Mouse (Mus musculus) heart, postnatal 14 days (tissue): ENCODE measurements around the gene Med1. TPM values are rescaled to one million over a fixed set of nuclear protein-coding genes. Genes with fewer than 3 reads are reported as not detected.
"Not testable (repeated sequence)": the region's sequence is repeated elsewhere in the genome, so short reads cannot be mapped to it uniquely, and the experiment has no call there.

Experiments used
- DNase-seq, 2 experiments: peaks; one replicate each; pipeline ENCODE4 v3.0.0; 2021 to 2022
- intact Hi-C: fragments of 180-260 bp; cut with DNase I; formaldehyde crosslinking; loops from one replicate; pipeline ENCODE4 v1.15.1; 2025
- long read RNA-seq, 2 experiments: library from polyadenylated mRNA; stranded (forward); transcript quantifications; one replicate each; pipeline ENCODE4 v2.0.0; 2021
- total RNA-seq, 2 experiments: library from RNA; stranded (reverse); gene quantifications; 2 replicates each; pipeline ENCODE4 v1.2.3; 2021

The Med1 gene
- total RNA-seq = 10 to 100 TPM; 38.0 to 42.9 TPM
- long read RNA-seq, experiment 1, partial matches to known transcripts = 1 of 14 reads
- long read RNA-seq, experiment 1, other reads (novel, unspliced or antisense) = 8 of 14 reads
- long read RNA-seq, experiment 2, full-length matches to known transcripts = 4 of 6 reads
- long read RNA-seq, experiment 2, partial matches to known transcripts = 0 of 6 reads
- long read RNA-seq, experiment 2, other reads (novel, unspliced or antisense) = 2 of 6 reads

GRCm38 (mm10) chr11:98192901-98193805 is at the start of gene Med1:
Med1 (minus strand) TSS chr11:98193293.
- DNase-seq = peak; percentile 87 to 93
- intact Hi-C loops = no loop called here

DNA sequence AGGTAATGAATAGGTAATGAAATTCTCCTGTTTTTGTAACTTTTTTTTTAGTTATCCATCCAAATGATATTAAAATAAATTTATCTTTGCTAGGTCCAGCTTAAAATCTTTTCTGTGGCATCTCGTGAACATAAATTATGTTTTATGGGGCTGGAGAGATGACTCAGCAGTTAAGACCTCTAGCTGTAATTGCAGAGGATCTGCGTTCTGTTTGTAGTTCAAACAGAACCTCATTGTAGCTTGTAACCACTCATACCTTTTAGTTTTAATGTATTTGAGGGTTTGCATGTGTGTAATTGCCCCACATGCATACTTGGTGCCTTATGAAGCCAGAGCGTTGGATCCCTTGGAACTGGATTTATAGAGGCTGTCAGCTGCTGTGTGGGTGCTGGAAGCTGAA is 45.9 kb upstream of the Med1 start:
- intact Hi-C loops = no loop called here
- DNase-seq = no peak

GRCm38 (mm10) chr11:98238416-98238815 is 45.3 kb upstream of the Med1 start:
- no peak for DNase-seq
- intact Hi-C loops = no loop called here

- no peak for DNase-seq
Measured at GRCm38 (mm10) chr11:98226349-98226748, 33.3 kb upstream of the Med1 start.

GRCm38 (mm10) chr11:98213311-98213710 is 20.2 kb upstream of the Med1 start:
- no peak for DNase-seq
- intact Hi-C loops = no loop called here

More at GRCm38 (mm10) chr11:98226349-98226748, 33.3 kb upstream of the Med1 start:
- intact Hi-C loops = loop anchor here (5.0 kb wide), 1 partner anchor 49 kb away; no protein-coding TSS in a partner anchor

DNA sequence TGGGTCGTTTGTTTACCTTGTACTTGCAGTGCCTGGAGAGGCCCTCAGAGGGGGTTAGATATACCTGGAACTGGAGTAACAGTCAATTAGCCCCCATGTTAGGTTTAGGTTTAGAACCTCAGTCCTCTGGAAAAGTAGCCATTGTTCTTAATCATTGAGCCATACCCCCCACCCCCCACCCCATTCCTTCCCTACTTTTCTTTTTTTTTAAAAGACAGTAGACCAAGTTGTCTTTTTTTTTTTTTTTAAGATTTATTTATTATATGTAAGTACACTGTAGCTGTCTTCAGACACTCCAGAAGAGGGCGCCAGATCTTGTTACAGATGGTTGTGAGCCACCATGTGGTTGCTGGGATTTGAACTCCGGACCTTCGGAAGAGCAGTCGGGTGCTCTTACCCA is 16.6 kb upstream of the Med1 start:
- intact Hi-C loops = not testable (repeated sequence)

GRCm38 (mm10) chr11:98206281-98206680 is 13.2 kb upstream of the Med1 start:
- DNase-seq, intact Hi-C loops: not testable (repeated sequence)

More for the DNA sequence above, 16.6 kb upstream of the Med1 start:
- not testable (repeated sequence) for DNase-seq

DNA sequence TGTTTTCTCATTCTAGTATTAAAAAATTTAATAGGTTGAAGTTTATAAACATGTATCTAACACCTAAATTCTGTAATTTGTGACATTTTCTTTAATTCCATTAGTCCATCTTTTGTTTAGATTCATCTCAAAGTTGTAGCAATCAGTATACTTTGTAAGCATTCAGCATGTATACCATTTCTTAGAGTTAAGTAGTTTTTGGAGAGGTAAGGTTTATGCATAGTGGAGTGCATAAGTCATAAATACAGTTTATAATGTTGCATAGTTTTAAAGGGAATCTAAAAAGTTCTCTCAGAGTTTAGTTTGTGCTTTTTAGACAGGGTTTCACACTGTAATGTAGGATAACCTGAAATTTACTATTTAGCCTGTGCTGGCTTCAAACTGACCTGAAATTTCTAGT is 12.4 kb upstream of the Med1 start:
- intact Hi-C loops = no loop called here

DNA sequence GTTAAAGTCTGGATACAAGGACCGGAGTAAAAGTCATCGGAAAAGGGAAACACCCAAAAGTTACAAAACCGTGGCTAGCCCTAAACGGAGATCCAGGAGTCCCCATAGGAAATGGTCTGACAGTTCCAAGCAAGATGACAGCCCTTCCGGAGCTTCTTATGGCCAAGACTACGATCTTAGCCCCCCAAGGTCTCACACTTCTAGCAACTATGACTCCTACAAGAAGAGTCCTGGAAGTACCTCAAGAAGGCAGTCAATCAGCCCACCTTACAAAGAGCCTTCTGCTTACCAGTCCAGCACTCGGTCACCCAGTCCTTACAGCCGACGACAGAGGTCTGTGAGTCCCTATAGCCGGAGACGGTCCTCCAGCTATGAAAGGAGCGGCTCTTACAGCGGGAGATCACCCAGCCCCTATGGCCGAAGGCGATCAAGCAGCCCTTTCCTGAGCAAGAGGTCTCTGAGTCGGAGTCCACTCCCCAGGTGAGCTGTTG is 10.9 kb upstream of the Med1 start:
- intact Hi-C loops = loop anchor here (5.0 kb wide), 1 partner anchor 172 kb away; no protein-coding TSS in a partner anchor
- DNase-seq = peak; percentile 19 to 28

More for the DNA sequence above, 12.4 kb upstream of the Med1 start:
- no peak for DNase-seq

GRCm38 (mm10) chr11:98203351-98203911 is 10.3 kb upstream of the Med1 start:
- intact Hi-C loops = loop anchor here (5.0 kb wide), 1 partner anchor 171 kb away; no protein-coding TSS in a partner anchor
- DNase-seq = no peak

GRCm38 (mm10) chr11:98202641-98203350 is 9.7 kb upstream of the Med1 start, which contains the start of gene Cdk12:
Cdk12 (plus strand) TSS chr11:98203059.
- intact Hi-C loops = loop anchor here (5.0 kb wide), 1 partner anchor 170 kb away; no protein-coding TSS in a partner anchor
- DNase-seq = peak; percentile 94 to 97

DNA sequence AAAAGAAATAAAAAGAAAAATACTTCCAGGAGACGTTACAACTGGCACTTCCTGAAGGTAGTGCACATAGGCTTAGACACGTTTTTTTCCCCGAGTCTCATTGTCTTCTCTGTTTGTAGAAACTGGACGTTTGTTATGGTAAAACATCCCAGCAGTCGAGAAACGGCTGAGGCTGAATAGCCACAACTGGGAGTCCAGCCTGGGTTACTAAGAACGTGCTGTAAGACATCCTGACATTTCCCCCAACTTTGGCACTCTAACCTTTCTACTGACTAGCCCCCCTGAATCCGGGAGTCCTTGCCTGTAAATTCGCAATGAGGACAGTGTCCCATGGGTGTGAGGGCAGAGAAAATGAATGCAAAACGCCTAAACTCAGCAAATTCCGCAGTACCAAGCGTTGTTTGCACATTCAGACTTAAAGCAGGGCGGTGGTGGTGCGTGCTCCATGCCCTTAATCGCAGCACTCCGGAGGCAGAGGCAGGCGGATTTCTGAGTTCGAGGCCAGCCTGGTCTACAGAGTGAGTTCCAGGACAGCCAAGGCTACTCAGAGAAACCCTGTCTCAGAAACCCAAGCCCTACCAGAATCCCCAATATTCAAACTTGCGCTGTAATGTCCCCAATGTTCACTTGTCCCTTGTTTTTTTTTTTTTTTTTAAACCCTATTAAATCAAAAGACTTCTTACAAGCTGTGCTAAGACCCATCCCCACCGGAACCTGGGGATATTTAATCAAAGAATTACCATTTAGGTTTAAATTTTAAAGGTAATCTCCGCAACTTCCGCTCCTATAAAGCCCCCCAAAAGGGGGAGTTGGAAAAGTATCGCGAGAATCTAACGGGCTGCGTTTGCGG is 8.9 kb upstream of the Med1 start:
- DNase-seq = peak; percentile 21 to 44
- intact Hi-C loops = loop anchor here (5.0 kb wide), 1 partner anchor 170 kb away; no protein-coding TSS in a partner anchor

- intact Hi-C loops = no loop called here
- DNase-seq = no peak
Measured at GRCm38 (mm10) chr11:98190820-98191219, 2.3 kb downstream of the Med1 start.

DNA sequence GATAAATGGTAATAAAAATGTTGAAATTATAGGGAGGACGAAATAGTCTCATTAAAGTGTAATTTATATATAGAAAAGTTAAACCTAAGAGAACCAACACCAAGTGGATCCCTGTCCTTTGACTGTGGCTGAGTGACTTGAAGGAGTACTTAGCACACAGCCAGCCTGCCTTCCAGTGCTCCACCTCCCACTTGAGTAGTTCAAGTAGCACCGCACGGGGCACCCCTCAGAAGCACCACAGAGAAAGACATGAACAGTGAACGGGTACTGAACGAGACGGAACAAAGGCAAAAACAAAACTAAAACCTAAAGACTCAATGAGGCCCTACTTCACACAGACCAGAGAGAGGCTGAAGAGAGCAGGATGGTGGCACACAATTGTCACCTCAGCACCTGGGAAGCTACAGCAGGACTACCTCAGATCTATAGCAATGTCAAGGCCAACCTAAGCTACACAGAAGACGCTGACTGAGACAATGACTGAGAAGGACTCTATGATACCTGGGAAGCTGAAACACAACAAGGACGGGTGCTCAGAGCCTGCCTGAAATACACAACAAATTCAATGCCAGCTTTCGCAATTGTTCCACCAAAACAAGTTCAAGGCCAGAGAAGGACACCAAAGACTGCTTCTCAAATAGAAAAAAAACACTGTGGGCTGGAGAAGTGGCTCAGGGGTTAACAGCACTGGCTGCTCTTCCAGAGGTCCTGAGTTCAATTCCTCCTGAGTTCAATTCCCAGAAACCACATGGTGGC is 5.3 kb downstream of the Med1 start:
- intact Hi-C loops = no loop called here
- no peak for DNase-seq

- DNase-seq, intact Hi-C loops: not testable (repeated sequence)
Measured at GRCm38 (mm10) chr11:98182149-98182548, 10.9 kb downstream of the Med1 start.

GRCm38 (mm10) chr11:98168400-98168799 is 24.7 kb downstream of the Med1 start:
- no peak for DNase-seq
- intact Hi-C loops = no loop called here

GRCm38 (mm10) chr11:98155094-98155493 is 38.0 kb downstream of the Med1 start:
- DNase-seq = no peak
- intact Hi-C loops = loop anchor here (5.0 kb wide), 1 partner anchor 77 kb away; no protein-coding TSS in a partner anchor

GRCm38 (mm10) chr11:98150625-98151156 is 42.4 kb downstream of the Med1 start:
- DNase-seq = no peak
- intact Hi-C loops = loop anchor here (2.0 to 5.0 kb wide), 2 partner anchors 36 to 63 kb away; no protein-coding TSS in a partner anchor
